Mouse (Mus musculus): Measurements from ENCODE around the gene Olfr1095. TPM values are rescaled to one million over a fixed set of nuclear protein-coding genes. Genes with fewer than 3 reads are reported as not detected.

Gene Olfr1095
- polyA plus RNA-seq (2017; shearing (Covaris generic)), result under 1 TPM in 1 of 2 experiments, not detected in 1; 0.57 TPM

DNA sequence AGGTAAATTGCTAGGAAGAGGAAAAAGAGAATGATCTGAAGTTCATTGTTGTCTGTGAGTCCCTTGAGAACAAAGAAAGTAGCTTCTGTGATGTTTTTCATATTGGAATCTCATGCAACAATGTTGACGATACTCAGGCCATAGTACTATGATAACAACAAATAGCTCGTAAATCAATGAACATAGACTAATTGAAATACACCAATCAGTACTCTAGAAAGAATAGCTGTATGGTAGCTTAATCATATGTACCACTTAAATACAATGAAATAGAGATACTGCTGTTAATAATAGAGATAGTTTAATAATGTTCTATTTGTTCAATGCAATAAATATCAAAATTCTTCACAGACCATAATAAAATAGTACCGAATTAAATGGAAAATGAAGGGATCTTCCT, at the start of gene Olfr1095:
Gene Olfr1095 (minus strand): TSS at position 101 of the 400 bp plus-strand sequence.

DNA sequence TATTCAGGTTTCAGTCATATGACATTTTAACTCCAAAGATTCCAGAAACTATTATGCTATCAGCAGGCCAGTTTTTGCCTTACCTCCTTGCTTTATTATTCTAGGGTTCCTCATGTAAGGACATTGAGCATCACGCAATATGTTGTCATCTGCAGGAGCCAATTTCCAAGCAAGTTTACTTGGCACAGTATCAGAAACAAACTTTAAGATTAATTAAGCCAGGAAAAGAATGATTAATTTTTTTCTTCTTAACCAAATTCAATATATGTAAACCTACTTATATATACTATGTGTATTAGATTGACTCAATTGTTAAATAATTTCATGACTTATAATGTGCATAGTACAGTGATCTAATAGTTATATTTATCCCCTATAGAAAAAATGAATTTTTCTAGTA, 40.6 kb upstream of the Olfr1095 start, which contains the start of gene Olfr1097:
Gene Olfr1097 (minus strand): TSS at position 101 of the 400 bp plus-strand sequence.

DNA sequence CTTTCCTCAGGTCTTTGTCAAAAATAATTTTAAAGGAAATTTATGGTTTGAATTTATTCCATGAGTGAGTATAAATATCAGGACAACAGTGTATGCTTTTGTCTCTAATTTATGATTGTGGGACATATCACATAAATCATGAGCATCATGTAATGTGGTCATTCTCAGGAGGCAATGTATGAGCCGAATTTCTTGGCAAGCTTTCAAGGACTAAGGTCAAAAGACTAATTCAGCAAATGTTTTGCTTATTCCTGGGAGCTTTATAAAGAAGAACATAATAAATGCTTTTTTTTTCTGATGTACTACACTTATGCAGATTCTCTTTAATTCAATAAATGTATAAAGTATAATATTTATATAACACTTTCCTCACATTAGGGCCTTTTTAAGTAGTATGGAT, 23.2 kb upstream of the Olfr1095 start, which contains the start of gene Gm13723:
Gene Gm13723 (minus strand): TSS at position 101 of the 400 bp plus-strand sequence.

DNA sequence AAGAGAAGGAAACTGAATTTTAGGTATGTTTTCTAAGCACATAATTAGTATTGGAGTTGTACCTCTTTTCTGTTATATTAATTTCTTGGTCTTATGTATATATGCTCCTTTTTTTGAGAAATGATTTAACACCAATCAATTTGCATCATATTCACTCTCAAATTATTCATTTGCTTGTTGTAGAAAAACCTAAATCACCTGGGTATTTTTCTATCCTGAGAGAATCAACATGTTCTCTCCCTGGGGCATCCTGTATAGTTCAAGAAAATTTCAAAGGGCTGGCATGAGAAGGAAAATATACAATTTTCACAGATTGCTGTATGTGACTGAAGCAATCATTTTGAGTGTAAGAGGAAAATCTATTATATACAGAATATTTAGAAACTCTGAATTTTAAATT, 27.1 kb downstream of the Olfr1095 start, which contains the start of gene Olfr1094:
Gene Olfr1094 (plus strand): TSS at position 301 of the 400 bp plus-strand sequence.

DNA sequence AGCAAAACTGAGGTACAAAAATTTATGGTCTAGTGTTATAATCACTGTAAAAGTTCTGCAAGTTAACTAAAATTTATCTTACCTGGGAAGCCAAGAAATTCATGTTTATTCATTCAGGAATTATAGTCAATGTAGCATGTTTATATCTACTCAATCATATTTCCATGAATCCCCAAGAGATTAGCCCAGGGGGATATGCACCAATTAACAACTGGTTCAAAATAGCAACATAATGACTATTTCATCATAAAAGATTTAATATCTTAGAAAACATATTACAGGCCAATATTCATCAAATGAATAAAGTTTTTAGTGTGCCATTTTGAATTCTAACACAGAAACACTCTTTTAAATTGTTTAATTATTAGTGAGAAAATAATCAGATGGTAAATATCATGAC, 41.6 kb downstream of the Olfr1095 start, which contains the start of gene Olfr141:
Gene Olfr141 (minus strand): TSS at position 101 of the 400 bp plus-strand sequence.

Other genes with a start within 250 kb of the Olfr1095 start
- not detected for gene Olfr1084, start 212.0 kb downstream of the Olfr1095 start, polyA plus RNA-seq (2017; shearing (Covaris generic))
- not detected for gene Olfr1085, start 189.7 kb downstream of the Olfr1095 start, polyA plus RNA-seq (2017; shearing (Covaris generic))
- gene Olfr1086, start 171.6 kb downstream of the Olfr1095 start, polyA plus RNA-seq (2017; shearing (Covaris generic)), result not detected
- gene Olfr1087, start 153.3 kb downstream of the Olfr1095 start, polyA plus RNA-seq (2017; shearing (Covaris generic)), result not detected
- not detected for gene Olfr1089, start 118.0 kb downstream of the Olfr1095 start, polyA plus RNA-seq (2017; shearing (Covaris generic))
- gene Olfr1090, start 92.7 kb downstream of the Olfr1095 start, polyA plus RNA-seq (2017; shearing (Covaris generic)), result under 1 TPM in 1 of 2 experiments, not detected in 1; 0.56 TPM
- gene Olfr1093, start 69.2 kb downstream of the Olfr1095 start, polyA plus RNA-seq (2017; shearing (Covaris generic)), result not detected
- gene Olfr141, start 41.7 kb downstream of the Olfr1095 start, polyA plus RNA-seq (2017; shearing (Covaris generic)), result not detected
- not detected for gene Olfr1094, start 27.0 kb downstream of the Olfr1095 start, polyA plus RNA-seq (2017; shearing (Covaris generic))
- under 1 TPM; 0.04 to 0.28 TPM for gene Gm13723, start 23.1 kb upstream of the Olfr1095 start, polyA plus RNA-seq (2017; shearing (Covaris generic))
- gene Olfr1097, start 40.5 kb upstream of the Olfr1095 start, polyA plus RNA-seq (2017; shearing (Covaris generic)), result under 1 TPM in 1 of 2 experiments, not detected in 1; 0.17 TPM
- under 1 TPM in 1 of 2 experiments, not detected in 1; 0.37 TPM for gene Olfr1098, start 72.8 kb upstream of the Olfr1095 start, polyA plus RNA-seq (2017; shearing (Covaris generic))
- not detected for gene Olfr1099, start 109.0 kb upstream of the Olfr1095 start, polyA plus RNA-seq (2017; shearing (Covaris generic))
- gene Olfr1100, start 128.3 kb upstream of the Olfr1095 start, polyA plus RNA-seq (2017; shearing (Covaris generic)), result not detected
- gene Olfr1101, start 139.5 kb upstream of the Olfr1095 start, polyA plus RNA-seq (2017; shearing (Covaris generic)), result not detected
- gene Olfr1102, start 146.7 kb upstream of the Olfr1095 start, polyA plus RNA-seq (2017; shearing (Covaris generic)), result not detected
- not detected for gene Olfr1104, start 175.4 kb upstream of the Olfr1095 start, polyA plus RNA-seq (2017; shearing (Covaris generic))
- gene Olfr1105, start 184.8 kb upstream of the Olfr1095 start, polyA plus RNA-seq (2017; shearing (Covaris generic)), result under 1 TPM; 0.11 TPM
- gene Olfr1106, start 200.6 kb upstream of the Olfr1095 start, polyA plus RNA-seq (2017; shearing (Covaris generic)), result under 1 TPM in 1 of 2 experiments, not detected in 1; 0.18 TPM
- gene Olfr1107, start 224.1 kb upstream of the Olfr1095 start, polyA plus RNA-seq (2017; shearing (Covaris generic)), result not detected
- under 1 TPM in 1 of 2 experiments, not detected in 1; 0.23 TPM for gene Olfr1109, start 244.3 kb upstream of the Olfr1095 start, polyA plus RNA-seq (2017; shearing (Covaris generic))